Mouse (Mus musculus) lung, postnatal 4 days (tissue): ENCODE measurements around the gene Taf1b.

Source experiments
- DNase-seq, 2 experiments: peaks; one replicate each; pipeline ENCODE4 v3.0.0; 2021

Taf1b gene

DNA sequence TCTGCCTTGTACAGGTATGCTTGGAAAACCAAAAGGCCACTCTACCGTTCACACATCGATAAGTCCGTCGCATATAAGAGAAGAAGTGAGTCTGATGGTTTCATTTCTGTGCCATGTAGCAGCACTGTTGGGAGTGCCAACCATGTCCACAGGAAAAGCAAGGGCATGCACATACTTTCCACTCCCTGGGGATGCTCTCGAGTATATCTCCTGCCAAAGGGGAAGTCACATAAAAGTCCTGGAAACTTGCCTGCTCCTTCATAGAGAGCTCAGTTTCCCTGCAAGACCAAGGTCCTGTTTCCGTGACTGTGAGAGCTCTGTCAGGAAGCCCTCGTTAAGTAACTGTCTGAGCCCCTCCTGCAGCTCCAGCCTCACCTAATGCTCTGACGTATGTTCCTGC lies 57.8 kb downstream of the Taf1b start:
- no peak for DNase-seq

- no peak for DNase-seq
Measured at GRCm38 (mm10) chr12:24563395-24563960, 65.3 kb downstream of the Taf1b start.

DNA sequence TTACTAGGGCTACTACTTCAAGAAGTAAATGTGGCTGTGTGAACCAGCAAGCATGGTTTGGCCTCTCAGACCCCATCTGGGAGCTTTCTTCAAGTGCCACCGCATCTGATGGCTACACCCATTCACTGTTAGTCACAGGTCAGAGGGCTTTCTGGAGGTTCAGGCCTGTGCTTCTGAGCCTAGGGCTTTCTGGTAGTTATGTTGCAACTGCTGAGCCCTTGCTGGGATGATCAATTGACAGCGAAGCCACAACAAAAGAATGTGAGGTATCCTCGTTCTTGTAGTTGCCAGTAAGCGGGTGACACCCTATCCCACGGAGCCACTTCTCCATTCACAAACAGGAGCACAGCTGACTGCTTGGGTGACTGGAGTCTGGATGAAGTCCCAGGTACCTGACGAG lies 67.2 kb downstream of the Taf1b start:
- no peak for DNase-seq

DNA sequence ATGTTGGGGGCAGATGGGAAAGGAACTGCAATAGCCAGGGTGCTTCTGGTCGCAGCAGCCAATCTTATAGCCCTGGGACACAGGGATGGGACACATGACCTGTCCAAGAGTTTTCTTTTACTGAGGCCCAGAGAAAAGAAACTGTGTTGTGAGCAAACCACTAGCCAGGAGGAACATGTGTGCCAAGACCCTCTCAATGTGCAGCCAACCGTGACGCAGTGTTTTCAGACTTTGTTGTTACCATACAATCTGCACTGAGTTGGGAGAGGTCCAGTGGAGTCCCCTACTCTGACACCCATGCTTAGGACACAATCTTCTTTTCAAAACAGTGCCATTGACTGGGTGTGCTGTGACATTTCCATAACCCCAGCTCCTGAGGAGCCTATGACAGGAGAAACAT lies 69.4 kb downstream of the Taf1b start:
- no peak for DNase-seq

- peak; percentile 96 to 97 for DNase-seq
Measured at GRCm38 (mm10) chr12:24571523-24572392, 73.6 kb downstream of the Taf1b start, which contains the start of gene Grhl1. Grhl1 (plus strand) TSS chr12:24572283.

GRCm38 (mm10) chr12:24572421-24573274 lies 74.5 kb downstream of the Taf1b start:
- DNase-seq = no peak

DNA sequence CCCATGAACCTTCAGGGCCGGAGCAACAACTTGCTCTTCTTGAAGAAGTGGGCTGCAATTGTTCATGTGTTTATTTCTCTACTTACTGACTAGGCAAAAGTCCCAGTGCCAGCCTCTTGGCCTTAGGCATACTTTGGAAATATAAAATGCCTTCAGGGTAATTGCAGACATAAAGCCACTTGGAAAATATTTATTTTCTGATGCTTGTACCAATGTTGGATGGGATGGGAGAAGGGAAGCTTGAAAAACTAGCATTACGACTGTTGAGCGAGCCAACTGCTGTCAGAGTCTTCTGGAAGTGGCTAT lies 75.1 kb downstream of the Taf1b start:
- DNase-seq = no peak

GRCm38 (mm10) chr12:24574870-24575269 lies 76.7 kb downstream of the Taf1b start:
- no peak for DNase-seq

DNA sequence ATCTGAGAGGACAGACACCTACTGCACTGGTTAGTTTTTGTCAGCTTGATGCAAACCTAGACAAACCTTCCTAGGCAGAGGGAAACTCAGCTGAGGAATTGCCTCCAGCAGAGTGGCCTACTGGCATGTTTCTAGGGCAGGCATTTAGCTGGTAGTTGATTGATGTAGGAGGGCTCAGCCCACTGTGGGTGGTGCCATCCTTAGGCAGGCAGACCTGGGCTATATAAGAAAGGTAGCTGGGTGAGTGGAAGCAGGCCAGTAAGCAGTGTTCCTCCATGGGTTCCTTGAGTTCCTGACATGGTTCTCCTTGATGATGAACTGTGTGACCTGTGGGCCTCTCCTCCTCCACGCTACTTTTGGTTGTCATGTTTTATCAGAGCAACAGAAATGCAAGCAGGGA lies 82.3 kb downstream of the Taf1b start:
- DNase-seq = no peak

DNA sequence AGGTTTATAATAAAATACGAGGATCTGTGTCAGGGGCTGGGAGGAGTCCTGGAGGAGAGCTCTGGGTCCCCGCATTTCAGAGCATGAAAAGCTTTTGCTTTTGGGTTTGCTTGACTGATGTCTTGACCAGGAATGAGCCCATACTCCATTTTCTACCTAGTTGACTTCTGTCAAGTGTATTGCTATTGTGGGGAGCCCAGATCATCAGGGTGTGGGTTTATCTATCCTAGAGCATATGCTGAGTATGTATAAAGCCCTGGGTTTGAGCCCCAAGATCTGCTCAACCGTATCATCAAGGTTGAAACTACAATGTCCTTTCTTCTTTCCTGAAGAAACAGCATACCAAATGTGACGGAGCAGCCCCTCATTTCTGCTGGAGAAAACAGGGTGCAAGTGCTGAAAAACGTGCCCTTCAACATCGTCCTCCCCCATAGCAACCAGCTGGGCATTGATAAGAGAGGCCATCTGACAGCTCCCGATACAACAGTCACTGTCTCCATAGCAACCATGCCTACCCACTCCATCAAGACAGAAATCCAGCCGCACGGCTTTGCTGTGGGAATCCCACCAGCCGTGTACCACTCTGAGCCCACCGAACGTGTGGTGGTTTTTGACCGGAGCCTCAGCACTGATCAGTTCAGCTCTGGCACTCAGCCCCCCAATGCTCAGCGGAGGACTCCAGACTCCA lies 83.0 kb downstream of the Taf1b start:
- DNase-seq = no peak

GRCm38 (mm10) chr12:24583653-24584052 lies 85.5 kb downstream of the Taf1b start:
- no peak for DNase-seq

DNA sequence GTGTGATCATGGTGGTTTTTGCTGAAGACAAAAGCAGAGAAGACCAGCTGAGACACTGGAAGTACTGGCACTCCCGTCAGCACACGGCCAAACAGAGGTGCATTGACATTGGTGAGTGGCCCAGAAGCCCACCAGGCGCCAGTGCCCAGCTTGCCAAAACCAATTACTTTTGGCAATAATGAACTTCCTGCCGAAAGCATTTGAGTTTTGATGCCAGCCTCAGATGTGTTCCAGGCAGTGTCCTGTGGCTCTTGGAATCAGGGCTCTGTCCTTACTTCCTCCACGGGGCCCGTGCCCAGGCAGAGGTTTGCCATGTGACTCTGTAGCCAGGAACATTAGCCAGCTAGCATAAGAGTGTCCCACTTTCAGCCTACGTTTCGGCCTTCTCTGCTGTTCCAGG lies 86.7 kb downstream of the Taf1b start:
- no peak for DNase-seq

DNA sequence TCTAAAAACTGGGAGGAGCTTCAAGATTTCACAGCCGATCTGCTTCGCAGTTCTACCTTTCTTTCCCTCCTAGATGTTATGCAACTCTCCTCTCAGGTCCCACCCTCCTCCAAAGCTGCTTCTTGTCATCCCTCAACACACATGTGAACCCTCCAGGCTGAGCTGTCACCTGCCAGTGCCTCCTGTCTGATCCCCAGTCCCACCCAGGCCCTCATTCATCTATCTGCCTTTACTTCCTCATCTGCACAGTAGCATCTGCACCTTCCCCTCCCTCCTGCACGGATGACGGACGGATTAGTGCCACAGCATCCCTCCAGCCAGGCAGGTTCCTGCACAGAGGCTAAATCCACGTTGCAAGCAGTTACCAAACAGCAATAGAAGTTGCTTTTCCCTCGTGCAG lies 88.0 kb downstream of the Taf1b start:
- no peak for DNase-seq

DNA sequence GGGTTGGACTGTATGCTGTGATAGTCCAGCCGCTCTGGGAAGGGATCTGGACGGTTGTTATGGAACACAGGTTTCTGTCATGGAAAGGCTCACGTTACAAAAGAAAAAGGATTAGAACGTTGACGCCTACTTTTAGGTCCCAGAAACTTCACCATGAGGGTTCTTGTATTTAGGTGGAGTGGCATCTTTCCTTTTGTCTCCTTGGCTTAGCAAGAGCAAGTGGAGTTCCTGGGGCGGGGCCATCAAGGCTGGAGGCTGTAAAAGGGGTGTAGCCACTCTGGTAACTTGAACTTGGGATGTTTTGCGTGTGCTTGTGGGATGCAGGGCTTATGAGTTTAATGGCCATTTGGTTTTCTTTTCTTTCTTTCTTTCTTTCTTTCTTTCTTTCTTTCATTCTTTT lies 92.2 kb downstream of the Taf1b start:
- DNase-seq = no peak

- DNase-seq = no peak
Measured at GRCm38 (mm10) chr12:24592055-24592454, 93.9 kb downstream of the Taf1b start.

DNA sequence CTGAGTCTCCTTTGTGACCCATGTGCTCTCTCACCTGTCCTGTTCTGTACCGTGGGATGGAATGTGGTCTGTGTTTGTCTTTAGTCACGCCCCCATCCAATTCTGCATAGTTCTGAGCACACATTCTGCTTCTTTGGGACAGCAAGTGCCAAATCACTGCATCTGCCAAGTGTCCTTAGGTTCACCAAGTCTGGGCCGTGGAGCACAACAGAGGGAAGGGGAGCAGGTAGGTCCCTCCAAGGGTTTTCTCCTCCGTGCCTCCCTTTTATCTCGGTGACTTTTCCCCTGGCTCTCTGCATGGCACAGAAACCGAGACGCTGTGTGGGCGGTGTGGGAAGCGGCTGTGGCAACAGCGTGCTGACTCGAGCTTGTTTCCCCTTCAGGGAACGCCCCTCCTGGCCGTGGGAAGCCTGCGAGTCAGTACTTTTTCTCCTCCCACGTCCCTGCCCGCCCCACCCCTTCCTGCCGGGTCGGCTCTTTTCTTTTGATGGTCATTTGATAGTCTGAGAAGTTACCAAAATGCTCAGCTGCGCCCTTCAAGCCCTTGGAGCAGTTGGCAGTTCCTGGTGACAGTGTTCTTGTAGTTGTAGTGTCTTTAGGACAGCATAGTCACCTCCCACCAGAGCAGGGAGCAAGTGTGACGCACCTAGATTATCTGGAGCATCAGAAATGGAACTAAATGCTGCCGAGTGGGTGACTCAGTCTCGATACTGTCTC lies 95.0 kb downstream of the Taf1b start:
- peak; percentile 82 to 83 for DNase-seq

- no peak for DNase-seq
Measured at GRCm38 (mm10) chr12:24597376-24597775, 99.2 kb downstream of the Taf1b start.

GRCm38 (mm10) chr12:24599366-24599895 lies 101.3 kb downstream of the Taf1b start:
- no peak for DNase-seq

GRCm38 (mm10) chr12:24600074-24600473 lies 101.9 kb downstream of the Taf1b start:
- DNase-seq = no peak

DNA sequence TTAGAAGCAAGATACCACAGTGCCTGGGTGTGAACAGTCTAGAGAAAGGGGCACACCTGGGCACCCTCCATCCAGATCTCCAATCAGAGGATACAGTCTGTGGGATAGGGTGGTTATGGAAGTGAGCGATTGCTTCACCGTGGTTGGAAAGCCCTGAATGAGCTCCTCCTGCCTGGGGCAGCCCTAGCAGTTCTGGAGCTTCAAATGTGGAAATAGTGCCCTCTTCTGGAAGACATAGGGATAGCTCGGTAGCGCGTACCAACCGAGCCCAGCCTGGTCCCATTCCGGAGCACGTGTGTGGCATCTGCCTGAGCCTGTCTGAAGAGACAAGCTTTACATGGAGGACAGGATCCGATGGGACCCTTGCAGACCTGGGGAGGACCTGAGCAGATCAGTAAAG lies 102.6 kb downstream of the Taf1b start:
- DNase-seq = peak; percentile 67 to 85

DNA sequence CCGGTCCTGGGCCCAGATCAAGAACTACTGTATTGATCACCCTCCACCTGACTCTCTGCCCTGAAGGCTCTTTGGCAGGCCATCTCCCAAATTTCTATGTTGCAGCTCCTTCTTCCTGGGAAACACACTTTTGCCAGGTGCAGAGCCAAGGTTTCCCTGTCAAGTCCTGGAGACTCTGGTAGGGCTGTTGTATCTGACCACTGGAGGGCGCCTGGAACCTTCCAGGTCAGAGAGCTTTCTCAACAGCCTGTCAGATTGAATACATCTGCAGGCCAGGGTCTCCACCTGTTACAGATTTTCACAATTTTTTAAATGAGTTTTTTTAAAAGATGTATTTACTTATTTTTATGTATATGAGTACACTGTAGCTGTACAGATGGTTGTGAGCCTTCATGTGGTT lies 105.1 kb downstream of the Taf1b start:
- DNase-seq = peak; percentile 64 to 75

- DNase-seq = no peak
Measured at GRCm38 (mm10) chr12:24606166-24606565, 108.0 kb downstream of the Taf1b start.
